7 mouse cellular contexts compared by ENCODE assay signal in the genomic region with DNA sequence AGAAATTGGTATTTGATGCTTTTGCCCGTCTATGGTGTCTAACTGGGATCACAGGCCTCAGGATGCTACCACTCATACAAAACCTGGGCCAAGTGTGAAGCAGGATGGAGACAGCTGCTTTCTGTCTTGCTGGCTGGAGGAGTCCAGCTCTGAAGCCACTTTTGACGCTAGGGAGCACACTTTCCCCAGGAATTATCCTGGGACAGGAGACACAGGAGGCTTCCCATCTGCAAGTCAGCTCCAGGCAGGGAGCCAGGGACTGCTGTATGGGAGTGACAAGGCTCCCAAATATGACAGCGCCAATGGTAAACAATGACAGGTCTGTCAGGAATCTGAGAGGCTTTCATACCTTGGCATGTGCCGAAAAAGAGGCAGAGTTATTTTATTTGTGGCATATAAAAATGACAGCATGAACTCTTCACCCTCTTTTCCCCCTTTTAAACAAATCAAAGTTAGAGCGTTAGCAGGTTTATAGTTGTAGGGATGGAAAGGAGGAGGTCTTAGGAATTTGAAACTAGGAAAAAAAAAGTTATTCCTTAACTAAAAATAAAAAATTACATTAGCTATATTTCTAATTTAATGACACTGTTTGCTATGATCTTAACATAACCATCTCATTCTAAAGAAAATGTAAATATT.
DNase-seq lines count a peak whose midpoint lies in the region; ATAC-seq and TF ChIP-seq lines count a peak whose summit lies in the region.

No protein-coding gene starts in this region.

- 21% methylated on average over 5 of the region's 5 CpGs for WGBS in forebrain, postnatal 0 days

- no peaks in the 10 kb centered on the region for H3K4me1 ChIP-seq in forebrain, postnatal 0 days (ENCODE audit: insufficient read depth)

- DNase-seq in ZHBTc4 (ENCODE audit: low read depth, low spot score): peak; percentile 16
- peak; percentile 4 for DNase-seq in cerebellum, adult 8-10 months
- DNase-seq in forebrain, postnatal 0 days: peak; percentile 89
- DNase-seq in kidney, adult 9 months: peak; percentile 3
- peak; percentile 36 to 42 for DNase-seq in left cerebral cortex, postnatal 36 days (ENCODE audit: low spot score in 2 of 2)
- DNase-seq in ovary, postnatal 14 days (ENCODE audit: low spot score): peak; percentile 16
- DNase-seq in B cell, adult 2 months: no peak

- peak; percentile 66 for TF ChIP-seq CTCF in forebrain, postnatal 0 days (IDR thresholded peaks at IDR 0.05; ENCODE audit: low read depth)

- H3K36me3 ChIP-seq in forebrain, postnatal 0 days (ENCODE audit: insufficient read depth): no peaks in the 10 kb centered on the region

- no peak overlapping the region for H3K27ac ChIP-seq in forebrain, postnatal 0 days (ENCODE audit: low read depth, low read length)

- ATAC-seq in forebrain, postnatal 0 days: peak; percentile 89

- intact Hi-C loops in left cerebral cortex, postnatal 36 days (cut with DNase I): no loop called here

- no peaks in the 10 kb centered on the region for H3K9me3 ChIP-seq in forebrain, postnatal 0 days (ENCODE audit: low read length)

- H3K4me3 ChIP-seq in forebrain, postnatal 0 days (ENCODE audit: low read depth, low read length): no peak overlapping the region

- H3K4me2 ChIP-seq in forebrain, postnatal 0 days (ENCODE audit: low read depth): no peak overlapping the region

- H3K27me3 ChIP-seq in forebrain, postnatal 0 days (ENCODE audit: insufficient read depth, low read length): no peaks in the 10 kb centered on the region

- H3K9ac ChIP-seq in forebrain, postnatal 0 days: no peak overlapping the region

Comparison
In these comparisons a context has a peak if more than half of its experiments do, and no peak if none do; other contexts are left out.
1. DNase-seq: peak in ZHBTc4 (single experiment), cerebellum, adult 8-10 months (single experiment), forebrain, postnatal 0 days (single experiment), kidney, adult 9 months (single experiment), left cerebral cortex, postnatal 36 days (2 of 2) and ovary, postnatal 14 days (single experiment); none in B cell, adult 2 months (0 of 2).